Mouse (Mus musculus): ENCODE measurements around the gene Tcaf1. TPM values are rescaled to one million over a fixed set of nuclear protein-coding genes. Genes with fewer than 3 reads are reported as not detected.

The Tcaf1 gene
- total RNA-seq (2014; rRNA removed) (2.5 and 3.2 TPM in 2 replicates), polyA plus RNA-seq (2012; rRNA removed) (1.2 and 1.6 TPM in 2 replicates)

- H3K9ac ChIP-seq (ENCODE audit: low read depth, low read length) = peak within 1 kb of the TSS; percentile 26; the same call in 1 of the 2 replicates
- H3K4me1 ChIP-seq (ENCODE audit: control insufficient read depth, insufficient read depth, low read length) = no peaks in the 10 kb centered on the region
- H3K36me3 ChIP-seq (ENCODE audit: control insufficient read depth, insufficient read depth, low read length) = no peaks in the 10 kb centered on the region
- H3K4me3 ChIP-seq (ENCODE audit: insufficient read depth, low read depth, low read length) = peak within 1 kb of the TSS; percentile 55
- TF ChIP-seq POLR2A (IDR thresholded peaks at IDR 0.05; ENCODE audit: extremely low read depth, insufficient read depth, low read length) (no peak), CTCF (IDR thresholded peaks at IDR 0.05; ENCODE audit: low read depth, low read length) (no peak)
- no peak within 1 kb of the TSS for H3K27ac ChIP-seq (replicated peaks; ENCODE audit: insufficient read depth, low read depth, low read length)
- H3K27me3 ChIP-seq (ENCODE audit: control insufficient read depth, insufficient read depth, low read length) = no peaks in the 10 kb centered on the region
- 14% methylated on average over 28 of the region's 28 CpGs for WGBS
- DNase-seq (ENCODE audit: extremely low read depth, low read depth, low spot score) = peak; percentile 4
- H3K79me2 ChIP-seq (ENCODE audit: control insufficient read depth, insufficient read depth, low read length) = no peaks in the 10 kb centered on the region
Measured at GRCm38 (mm10) chr6:42709291-42710211, at the start of gene Tcaf1. Gene Tcaf1 (minus strand): TSS chr6:42710088.

DNA sequence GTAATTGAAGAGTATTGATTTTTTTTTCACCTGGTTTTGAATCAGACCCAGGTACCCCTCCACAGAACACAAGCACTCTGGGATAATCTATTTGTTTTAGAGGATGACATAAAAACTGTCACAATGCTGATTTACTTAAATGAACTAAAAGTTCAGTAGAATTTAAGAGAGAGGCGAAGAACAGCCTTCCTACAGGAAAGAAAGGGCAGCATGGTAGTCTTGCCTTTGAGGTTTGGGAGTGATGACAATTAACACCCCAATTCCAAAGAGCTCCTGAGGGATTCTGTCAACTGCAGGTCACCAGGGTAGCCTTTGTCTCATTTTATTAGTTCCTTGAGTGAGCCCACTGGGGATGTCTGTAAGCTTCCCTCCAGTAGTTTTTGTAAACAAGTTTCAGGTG is 46.2 kb upstream of the Tcaf1 start, which contains the start of gene Olfr38:
Olfr38 (plus strand) TSS at position 301 of the 400 bp plus-strand sequence.
- no peaks in the 10 kb centered on the region for H3K27me3 ChIP-seq (ENCODE audit: control insufficient read depth, insufficient read depth, low read length)
- H3K36me3 ChIP-seq (ENCODE audit: control insufficient read depth, insufficient read depth, low read length) = no peaks in the 10 kb centered on the region
- no peak within 1 kb of the TSS for H3K4me3 ChIP-seq (ENCODE audit: insufficient read depth, low read depth, low read length)
- H3K27ac ChIP-seq (replicated peaks; ENCODE audit: insufficient read depth, low read depth, low read length) = no peak within 1 kb of the TSS
- WGBS = 58% methylated on average over 1 of the region's 1 CpGs
- DNase-seq (ENCODE audit: extremely low read depth, low read depth, low spot score) = no peak
- H3K4me1 ChIP-seq (ENCODE audit: control insufficient read depth, insufficient read depth, low read length) = no peaks in the 10 kb centered on the region
- no peak within 1 kb of the TSS for H3K9ac ChIP-seq (ENCODE audit: low read depth, low read length)
- H3K79me2 ChIP-seq (ENCODE audit: control insufficient read depth, insufficient read depth, low read length) = no peaks in the 10 kb centered on the region
- TF ChIP-seq CTCF (IDR thresholded peaks at IDR 0.05; ENCODE audit: low read depth, low read length) (no peak), POLR2A (IDR thresholded peaks at IDR 0.05; ENCODE audit: extremely low read depth, insufficient read depth, low read length) (no peak)

- H3K4me3 ChIP-seq (ENCODE audit: insufficient read depth, low read depth, low read length) = no peak overlapping the region
- no peaks in the 10 kb centered on the region for H3K4me1 ChIP-seq (ENCODE audit: control insufficient read depth, insufficient read depth, low read length)
- H3K27ac ChIP-seq (replicated peaks; ENCODE audit: insufficient read depth, low read depth, low read length) = no peak overlapping the region
- no peak overlapping the region for H3K9ac ChIP-seq (ENCODE audit: low read depth, low read length)
- TF ChIP-seq CTCF (IDR thresholded peaks at IDR 0.05; ENCODE audit: low read depth, low read length) (no peak), POLR2A (IDR thresholded peaks at IDR 0.05; ENCODE audit: extremely low read depth, insufficient read depth, low read length) (no peak)
- H3K36me3 ChIP-seq (ENCODE audit: control insufficient read depth, insufficient read depth, low read length) = no peaks in the 10 kb centered on the region
- DNase-seq (ENCODE audit: extremely low read depth, low read depth, low spot score) = no peak
- no peaks in the 10 kb centered on the region for H3K79me2 ChIP-seq (ENCODE audit: control insufficient read depth, insufficient read depth, low read length)
- H3K27me3 ChIP-seq (ENCODE audit: control insufficient read depth, insufficient read depth, low read length) = no peaks in the 10 kb centered on the region
Measured at GRCm38 (mm10) chr6:42747846-42748245, 38.0 kb upstream of the Tcaf1 start.

DNA sequence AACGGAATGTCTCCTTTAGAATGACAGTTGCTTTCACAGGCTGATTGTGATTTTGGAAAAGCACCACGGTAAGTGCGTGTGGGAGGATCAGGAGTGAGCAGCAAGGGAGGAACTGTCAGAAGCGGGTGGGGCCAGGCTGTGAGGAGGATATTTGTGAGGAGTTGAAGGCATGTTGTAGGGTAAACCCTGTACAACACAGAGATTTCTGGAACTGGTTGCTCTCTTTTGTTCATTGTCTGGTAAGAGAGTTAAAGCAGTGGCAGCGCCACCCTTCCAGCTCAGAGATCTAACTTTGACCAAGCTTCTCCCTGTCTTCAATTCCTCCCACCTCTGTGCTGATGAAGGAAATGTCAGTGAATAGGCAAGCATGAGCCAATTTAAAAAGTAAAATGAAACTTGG is 32.4 kb upstream of the Tcaf1 start:
- Histone ChIP-seq H3K4me1 (ENCODE audit: control insufficient read depth, insufficient read depth, low read length) (no peaks in the 10 kb centered on the region), H3K27me3 (ENCODE audit: control insufficient read depth, insufficient read depth, low read length) (no peaks in the 10 kb centered on the region), H3K9ac (ENCODE audit: low read depth, low read length) (no peak overlapping the region), H3K79me2 (ENCODE audit: control insufficient read depth, insufficient read depth, low read length) (no peaks in the 10 kb centered on the region), H3K27ac (replicated peaks; ENCODE audit: insufficient read depth, low read depth, low read length) (no peak overlapping the region), H3K4me3 (ENCODE audit: insufficient read depth, low read depth, low read length) (no peak overlapping the region), H3K36me3 (ENCODE audit: control insufficient read depth, insufficient read depth, low read length) (no peaks in the 10 kb centered on the region)
- no peak for DNase-seq (ENCODE audit: extremely low read depth, low read depth, low spot score)
- TF ChIP-seq CTCF (IDR thresholded peaks at IDR 0.05; ENCODE audit: low read depth, low read length) = no peak
- no peak for TF ChIP-seq POLR2A (IDR thresholded peaks at IDR 0.05; ENCODE audit: extremely low read depth, insufficient read depth, low read length)
- WGBS = 70% methylated on average over 5 of the region's 5 CpGs

GRCm38 (mm10) chr6:42739071-42739470 is 29.2 kb upstream of the Tcaf1 start, which contains the start of gene Olfr453:
Gene Olfr453 (plus strand): TSS chr6:42739371.
- Histone ChIP-seq H3K27me3 (ENCODE audit: control insufficient read depth, insufficient read depth, low read length) (no peaks in the 10 kb centered on the region), H3K79me2 (ENCODE audit: control insufficient read depth, insufficient read depth, low read length) (no peaks in the 10 kb centered on the region), H3K36me3 (ENCODE audit: control insufficient read depth, insufficient read depth, low read length) (no peaks in the 10 kb centered on the region), H3K4me3 (ENCODE audit: insufficient read depth, low read depth, low read length) (no peak within 1 kb of the TSS), H3K4me1 (ENCODE audit: control insufficient read depth, insufficient read depth, low read length) (no peaks in the 10 kb centered on the region), H3K9ac (ENCODE audit: low read depth, low read length) (no peak within 1 kb of the TSS), H3K27ac (replicated peaks; ENCODE audit: insufficient read depth, low read depth, low read length) (no peak within 1 kb of the TSS)
- TF ChIP-seq CTCF (IDR thresholded peaks at IDR 0.05; ENCODE audit: low read depth, low read length) = no peak
- no peak for TF ChIP-seq POLR2A (IDR thresholded peaks at IDR 0.05; ENCODE audit: extremely low read depth, insufficient read depth, low read length)
- DNase-seq (ENCODE audit: extremely low read depth, low read depth, low spot score) = no peak
- 92% methylated on average over 1 of the region's 1 CpGs for WGBS

DNA sequence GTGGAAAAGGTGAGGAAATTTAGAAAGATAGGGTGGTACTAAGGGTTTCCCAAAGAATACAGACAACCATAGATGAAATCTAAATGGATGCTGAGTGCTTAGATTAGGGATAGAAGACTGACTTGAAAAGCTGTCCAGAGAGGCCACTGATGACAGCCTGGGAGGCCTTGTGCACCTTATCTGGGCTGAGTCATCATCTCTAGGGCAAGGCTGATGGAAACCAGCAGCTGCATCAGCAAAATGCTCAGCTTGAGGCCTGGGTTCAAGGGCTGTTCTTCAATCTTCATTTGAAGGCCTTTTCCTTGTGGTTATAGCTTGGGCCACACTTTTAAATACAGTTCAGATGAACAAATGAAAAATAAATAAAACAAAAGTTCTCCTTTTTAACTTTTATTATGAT is 8.1 kb upstream of the Tcaf1 start:
- Histone ChIP-seq H3K27me3 (ENCODE audit: control insufficient read depth, insufficient read depth, low read length) (0 out of 2 replicates have a peak, but pooled peaks cover 3% of the 10 kb centered on the region), H3K79me2 (ENCODE audit: control insufficient read depth, insufficient read depth, low read length) (no peaks in the 10 kb centered on the region), H3K27ac (replicated peaks; ENCODE audit: insufficient read depth, low read depth, low read length) (no peak overlapping the region), H3K4me1 (ENCODE audit: control insufficient read depth, insufficient read depth, low read length) (no peaks in the 10 kb centered on the region), H3K4me3 (ENCODE audit: insufficient read depth, low read depth, low read length) (no peak overlapping the region), H3K9ac (ENCODE audit: low read depth, low read length) (no peak overlapping the region), H3K36me3 (ENCODE audit: control insufficient read depth, insufficient read depth, low read length) (no peaks in the 10 kb centered on the region)
- no peak for DNase-seq (ENCODE audit: extremely low read depth, low read depth, low spot score)
- TF ChIP-seq POLR2A (IDR thresholded peaks at IDR 0.05; ENCODE audit: extremely low read depth, insufficient read depth, low read length) (no peak), CTCF (IDR thresholded peaks at IDR 0.05; ENCODE audit: low read depth, low read length) (no peak)

All from liver, adult 2 months (tissue).